Mouse (Mus musculus) intestine, postnatal 0 days (tissue): Measurements from ENCODE around the gene Rars. TPM values are rescaled to one million over a fixed set of nuclear protein-coding genes. Genes with fewer than 3 reads are reported as not detected.

ENCODE experiments used
- ATAC-seq: fragments of 200-750 bp; cut with Nextera tagmentation; 2 replicates; pipeline ENCODE4 v1.8.0; 2017; ENCODE audit warnings: mild to moderate bottlenecking, moderate TSS enrichment, moderate library complexity
- H3K27ac ChIP-seq: fragments of 300-500 bp; sonication (generic); 2 replicates; pipeline ENCODE4 v1.5.1; 2014; ENCODE audit warnings: mild to moderate bottlenecking, low read depth, low read length, moderate library complexity
- H3K27me3 ChIP-seq: fragments of 300-500 bp; sonication (generic); replicated peaks from 2 replicates; pipeline ENCODE4 v1.6.1; 2014; ENCODE audit warnings: low read length, mixed read lengths; ENCODE audit not compliant: control insufficient read depth, insufficient read depth
- H3K36me3 ChIP-seq: fragments of 300-500 bp; sonication (generic); 2 replicates; pipeline ENCODE4 v1.6.1; 2014; ENCODE audit warnings: mild to moderate bottlenecking, moderate library complexity; ENCODE audit not compliant: control insufficient read depth, insufficient read depth
- H3K4me1 ChIP-seq: fragments of 300-500 bp; sonication (generic); replicated peaks from 2 replicates; pipeline ENCODE4 v1.6.1; 2014; ENCODE audit warnings: antibody characterized with exemption, low read length, mixed read lengths; ENCODE audit not compliant: control insufficient read depth, insufficient read depth
- H3K4me2 ChIP-seq: fragments of 300-500 bp; sonication (generic); replicated peaks from 2 replicates; pipeline ENCODE4 v1.6.1; 2014; ENCODE audit warnings: low read depth, mild to moderate bottlenecking, moderate library complexity
- H3K4me3 ChIP-seq: fragments of 300-500 bp; sonication (generic); 2 replicates; pipeline ENCODE4 v1.5.1; 2014; ENCODE audit warnings: low read depth, low read length
- H3K9ac ChIP-seq: fragments of 300-500 bp; sonication (generic); 2 replicates; pipeline ENCODE4 v1.6.1; 2014; ENCODE audit warnings: mild to moderate bottlenecking, low read depth, low read length
- H3K9me3 ChIP-seq: fragments of 300-500 bp; sonication (generic); 2 replicates; pipeline ENCODE4 v1.6.1; 2016; ENCODE audit warnings: mixed run types; ENCODE audit not compliant: control insufficient read depth
- CTCF ChIP-seq: sonication (generic); IDR thresholded peaks from 2 replicates; pipeline ENCODE4 v1.5.1; 2016; ENCODE audit warnings: low read depth, mild to moderate bottlenecking, control low read depth, antibody characterized with exemption, moderate library complexity
- WGBS: fragments of 180-500 bp; shearing (Covaris S2); extraction: QIAGEN DNeasy Blood & Tissue Kit; methylation state at CpG from one replicate; pipeline ENCODE4 v1.1.7; 2014; 5-methylcytosine and 5-hydroxymethylcytosine counted together
- polyA plus RNA-seq: library from polyadenylated mRNA; unstranded; fragments of >200 nt; fragmentation: Nextera tagmentation; extraction: Ambion mirVana; gene quantifications from 2 replicates; pipeline ENCODE4 v1.2.1, GENCODE M21; 2015

Rars gene
- 82.3 and 82.7 TPM in 2 replicates for polyA plus RNA-seq

GRCm38 (mm10) chr11:35834022-35834760 lies at the start of gene Rars:
Rars (minus strand) TSS chr11:35834506.
- peak; percentile 76 for ATAC-seq
- TF ChIP-seq CTCF: peak; percentile 95
- WGBS: 1% methylated on average over 44 of the region's 46 CpGs
- H3K27me3 ChIP-seq: no peaks in the 10 kb centered on the region
- peak within 1 kb of the TSS; percentile 91 for H3K4me3 ChIP-seq
- peaks cover 22% of the 10 kb centered on the region for H3K36me3 ChIP-seq
- peak within 1 kb of the TSS; percentile 73 for H3K4me2 ChIP-seq
- H3K27ac ChIP-seq: peak within 1 kb of the TSS; percentile 89
- H3K4me1 ChIP-seq: no peaks in the 10 kb centered on the region
- H3K9me3 ChIP-seq: no peaks in the 10 kb centered on the region
- H3K9ac ChIP-seq: peak within 1 kb of the TSS; percentile 86

- H3K36me3 ChIP-seq: peaks cover 27% of the 10 kb centered on the region
- H3K9me3 ChIP-seq: no peaks in the 10 kb centered on the region
- no peak for TF ChIP-seq CTCF
- no peak overlapping the region for H3K9ac ChIP-seq
- H3K27ac ChIP-seq: no peak overlapping the region
- H3K27me3 ChIP-seq: no peaks in the 10 kb centered on the region
- H3K4me3 ChIP-seq: no peak overlapping the region
- 97% methylated on average over 6 of the region's 6 CpGs for WGBS
- ATAC-seq: no peak
- H3K4me2 ChIP-seq: no peak overlapping the region
- no peaks in the 10 kb centered on the region for H3K4me1 ChIP-seq
Measured at GRCm38 (mm10) chr11:35882777-35883176, 48.5 kb upstream of the Rars start.

- WGBS: 62% methylated on average over 4 of the region's 4 CpGs
- no peaks in the 10 kb centered on the region for H3K9me3 ChIP-seq
Measured at GRCm38 (mm10) chr11:35878559-35878897, 44.2 kb upstream of the Rars start.

GRCm38 (mm10) chr11:35877651-35878558 lies 43.6 kb upstream of the Rars start:
- no peak for ATAC-seq

More at GRCm38 (mm10) chr11:35878559-35878897, 44.2 kb upstream of the Rars start:
- TF ChIP-seq CTCF: no peak
- Histone ChIP-seq H3K4me1 (no peaks in the 10 kb centered on the region), H3K27me3 (no peaks in the 10 kb centered on the region), H3K9ac (no peak overlapping the region), H3K4me3 (no peak overlapping the region), H3K36me3 (peaks cover 35% of the 10 kb centered on the region), H3K27ac (no peak overlapping the region), H3K4me2 (no peak overlapping the region)
- no peak for ATAC-seq

DNA sequence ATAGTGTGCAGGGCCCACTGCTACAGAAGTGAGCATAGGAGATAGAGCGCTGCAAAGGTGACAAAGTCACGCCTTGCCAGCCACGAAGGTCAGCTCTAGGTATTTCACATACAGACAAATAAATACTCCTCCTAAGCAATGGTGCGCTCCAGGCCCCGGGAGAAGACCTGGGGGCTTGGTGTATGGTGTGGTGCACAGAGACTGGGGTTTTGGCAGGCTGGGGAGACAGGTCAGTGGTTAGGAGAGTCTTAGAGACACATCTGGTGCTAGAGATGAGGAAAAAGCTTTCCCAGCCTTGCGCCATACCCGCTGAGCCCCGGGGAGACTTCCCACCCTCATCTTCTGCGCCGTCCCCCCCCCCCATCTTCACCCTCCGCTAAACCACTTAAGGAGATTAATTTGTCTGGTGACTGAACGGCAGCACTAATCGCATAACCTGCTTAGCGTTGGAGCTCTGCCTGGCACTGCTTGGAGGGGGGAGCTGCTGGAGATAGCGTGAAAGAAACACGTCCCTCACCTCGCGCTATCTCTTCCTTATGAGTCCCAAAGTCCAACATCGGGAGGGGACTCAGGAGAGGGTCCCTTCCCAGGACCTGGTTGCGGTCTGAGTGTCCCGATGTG lies 39.4 kb upstream of the Rars start:
- no peak; the same call in 1 of the 2 replicates for ATAC-seq
- H3K4me1 ChIP-seq: no peaks in the 10 kb centered on the region
- H3K4me3 ChIP-seq: no peak overlapping the region
- peaks cover 27% of the 10 kb centered on the region for H3K36me3 ChIP-seq
- no peak overlapping the region for H3K27ac ChIP-seq
- no peaks in the 10 kb centered on the region for H3K27me3 ChIP-seq
- 40% methylated on average over 20 of the region's 21 CpGs for WGBS
- no peaks in the 10 kb centered on the region for H3K9me3 ChIP-seq
- H3K4me2 ChIP-seq: no peak overlapping the region
- no peak overlapping the region for H3K9ac ChIP-seq
- no peak for TF ChIP-seq CTCF

More at GRCm38 (mm10) chr11:35877651-35878558, 43.6 kb upstream of the Rars start:
- no peak overlapping the region for H3K4me3 ChIP-seq
- no peak overlapping the region for H3K9ac ChIP-seq
- TF ChIP-seq CTCF: no peak
- 73% methylated on average over 14 of the region's 14 CpGs for WGBS
- peaks cover 28% of the 10 kb centered on the region for H3K36me3 ChIP-seq
- H3K27ac ChIP-seq: no peak overlapping the region
- no peak overlapping the region for H3K4me2 ChIP-seq
- no peaks in the 10 kb centered on the region for H3K27me3 ChIP-seq
- H3K4me1 ChIP-seq: no peaks in the 10 kb centered on the region
- H3K9me3 ChIP-seq: no peaks in the 10 kb centered on the region

GRCm38 (mm10) chr11:35870961-35871360 lies 36.7 kb upstream of the Rars start:
- H3K4me2 ChIP-seq: no peak overlapping the region
- no peak overlapping the region for H3K4me3 ChIP-seq
- WGBS: 86% methylated on average over 9 of the region's 9 CpGs
- H3K27me3 ChIP-seq: no peaks in the 10 kb centered on the region
- no peak for ATAC-seq
- H3K27ac ChIP-seq: no peak overlapping the region
- TF ChIP-seq CTCF: no peak
- no peaks in the 10 kb centered on the region for H3K4me1 ChIP-seq
- no peaks in the 10 kb centered on the region for H3K9me3 ChIP-seq
- H3K36me3 ChIP-seq: peaks cover 50% of the 10 kb centered on the region
- no peak overlapping the region for H3K9ac ChIP-seq
